Mouse (Mus musculus) adrenal gland, adult (tissue): ENCODE data around the gene Pnrc2.

Source experiments
- DNase-seq, 2 experiments: peaks; one replicate each; pipeline ENCODE4 v3.0.0; 2022 to 2023; ENCODE audit warnings: low spot score in 1 of 2; ENCODE audit not compliant: inconsistent age in 2 of 2

The Pnrc2 gene

GRCm38 (mm10) chr4:135833301-135834123, 40.1 kb downstream of the Pnrc2 start:
- DNase-seq = no peak

GRCm38 (mm10) chr4:135832070-135832469, 41.6 kb downstream of the Pnrc2 start:
- DNase-seq = peak in 1 of 2 experiments; percentile 53

- DNase-seq = peak; percentile 90 to 97
Measured at GRCm38 (mm10) chr4:135828491-135828890, 45.2 kb downstream of the Pnrc2 start.

- DNase-seq = no peak
Measured at GRCm38 (mm10) chr4:135824254-135824653, 49.4 kb downstream of the Pnrc2 start.

- peak; percentile 55 to 65 for DNase-seq
Measured at GRCm38 (mm10) chr4:135823298-135823697, 50.4 kb downstream of the Pnrc2 start.

- no peak for DNase-seq
Measured at GRCm38 (mm10) chr4:135821772-135822171, 51.9 kb downstream of the Pnrc2 start.
